Comparison of ENCODE assay signal across 16 mouse cellular contexts in genomic region chr8:115785769-115786168, GRCm38 (mm10).
"Had no signal": no experiment of that assay in that cellular context is flagged by ENCODE, and none has a peak within 500 bp of the region (broad histone marks: within the 10 kb centered on the region; RNA-seq: fewer than 3 reads in every experiment).

No protein-coding gene starts in this region.

- H3K27ac ChIP-seq: midbrain, embryonic 10.5 days; midbrain, embryonic 12.5 days; neural tube, embryonic 13.5 days; neural tube, embryonic 15.5 days had no signal

- DNase-seq: lung, adult 18-20 months; lung, embryonic 14.5 days; lung, postnatal 10 days; lung, postnatal 4 days; midbrain, embryonic 14.5 days; right cerebral cortex, postnatal 14 days; spleen, adult 18-20 months; thymus, adult 18-20 months; thymus, postnatal 14 days; thymus, postnatal 36 days had no signal

- H3K4me3 ChIP-seq: midbrain, embryonic 10.5 days; midbrain, embryonic 12.5 days; myocyte; neural tube, embryonic 13.5 days; neural tube, embryonic 15.5 days had no signal

- H3K36me3 ChIP-seq: midbrain, embryonic 10.5 days; midbrain, embryonic 12.5 days; neural tube, embryonic 13.5 days; neural tube, embryonic 15.5 days had no signal

- ATAC-seq: midbrain, embryonic 16.5 days had no signal

- H3K9me3 ChIP-seq: midbrain, embryonic 12.5 days; neural tube, embryonic 15.5 days had no signal

- H3K27me3 ChIP-seq: midbrain, embryonic 12.5 days; neural tube, embryonic 13.5 days; neural tube, embryonic 15.5 days had no signal

- H3K4me1 ChIP-seq: midbrain, embryonic 10.5 days; midbrain, embryonic 12.5 days; neural tube, embryonic 13.5 days; neural tube, embryonic 15.5 days had no signal

- H3K4me2 ChIP-seq: lung, embryonic 14.5 days; midbrain, embryonic 12.5 days; neural tube, embryonic 13.5 days; neural tube, embryonic 15.5 days had no signal

- H3K9ac ChIP-seq: lung, embryonic 14.5 days; midbrain, embryonic 12.5 days; neural tube, embryonic 13.5 days; neural tube, embryonic 15.5 days had no signal
